Mouse (Mus musculus) left cerebral cortex, adult 18-20 months (tissue): ENCODE results near the gene Slamf8. TPM values are rescaled to one million over a fixed set of nuclear protein-coding genes. Genes with fewer than 3 reads are reported as not detected.

Source experiments
- DNase-seq, 2 experiments: peaks; one replicate each; pipeline ENCODE4 v3.0.0; 2021 to 2022; ENCODE audit warnings: low spot score in 2 of 2, mixed read lengths in 1 of 2
- total RNA-seq, 2 experiments: library from RNA; stranded (reverse); gene quantifications; 2 replicates each; pipeline ENCODE4 v1.2.3; 2021

The Slamf8 gene
- total RNA-seq, 2 experiments from 2014 or later, result not detected

GRCm38 (mm10) chr1:172535116-172535515, 55.3 kb downstream of the Slamf8 start:
- no peak for DNase-seq

DNA sequence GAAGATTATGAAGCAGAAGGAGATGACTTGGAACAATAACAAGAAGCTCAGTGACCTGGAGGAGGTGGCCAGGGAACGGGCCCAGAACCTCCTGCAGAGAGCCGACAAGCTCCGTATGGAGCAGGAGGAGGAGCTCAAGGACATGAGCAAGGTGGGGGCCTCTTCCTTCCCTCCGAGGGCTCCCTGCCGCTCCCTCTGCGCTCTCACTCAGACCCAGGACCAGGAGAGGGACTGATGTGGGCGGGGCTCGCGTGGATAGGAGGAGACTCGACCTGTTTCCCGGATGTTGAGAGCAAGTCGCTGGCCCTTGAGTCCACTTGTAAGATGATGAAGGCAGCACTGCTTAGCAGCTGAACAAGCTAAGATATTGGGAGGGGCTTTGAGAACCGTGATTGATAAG, 57.8 kb downstream of the Slamf8 start:
- DNase-seq, result no peak

Other genes with a start within 250 kb of the Slamf8 start
- gene Kcnj10, start 249.4 kb downstream of the Slamf8 start, total RNA-seq, result 10 to 100 TPM; 67.5 to 87.1 TPM
- 1 to 10 TPM; 7.9 to 8.6 TPM for gene Pigm, start 214.0 kb downstream of the Slamf8 start, total RNA-seq
- gene Slamf9, start 115.2 kb downstream of the Slamf8 start, total RNA-seq, result 1 to 10 TPM in 1 of 2 experiments, under 1 TPM in 1; 0.61 to 1.0 TPM
- 1 to 10 TPM; 6.3 to 7.0 TPM for gene Igsf9, start 108.8 kb downstream of the Slamf8 start, total RNA-seq
- gene Tagln2, start 90.5 kb downstream of the Slamf8 start, total RNA-seq, result 10 to 100 TPM in 1 of 2 experiments, 1 to 10 TPM in 1; 8.2 to 12.3 TPM
- gene Cfap45, start 69.8 kb downstream of the Slamf8 start, total RNA-seq, result 1 to 10 TPM; 2.9 to 4.2 TPM
- gene Vsig8, start 34.6 kb downstream of the Slamf8 start, total RNA-seq, result under 1 TPM; 0.21 to 0.23 TPM
- not detected for gene Fcrl6, start 12.0 kb upstream of the Slamf8 start, total RNA-seq
- 1 to 10 TPM; 4.1 to 6.1 TPM for gene Dusp23, start 42.4 kb upstream of the Slamf8 start, total RNA-seq
- gene Crp, start 107.5 kb upstream of the Slamf8 start, total RNA-seq, result not detected